Mouse (Mus musculus) midbrain, embryonic 11.5 days (tissue): ENCODE measurements around the gene Abcg8. TPM values are rescaled to one million over a fixed set of nuclear protein-coding genes. Genes with fewer than 3 reads are reported as not detected.
A peak's percentile ranks its signal among the peaks of the same experiment; 100 is the strongest.

ENCODE experiments used
- ATAC-seq: fragments of 200-750 bp; cut with Nextera tagmentation; 2 replicates; pipeline ENCODE4 v1.8.0; 2017; ENCODE audit warnings: moderate TSS enrichment, moderate library complexity; ENCODE audit not compliant: low FRiP score
- DNase-seq: peaks from one replicate; pipeline ENCODE4 v3.0.0; 2015; ENCODE audit warnings: low spot score; ENCODE audit errors: missing footprints
- H3K27ac ChIP-seq: fragments of 300-500 bp; sonication (generic); 2 replicates; pipeline ENCODE4 v1.5.1; 2014; ENCODE audit warnings: low read depth, low read length
- H3K27me3 ChIP-seq: fragments of 300-500 bp; sonication (generic); 2 replicates; pipeline ENCODE4 v1.6.1; 2014; ENCODE audit warnings: mild to moderate bottlenecking, low read length, moderate library complexity, mixed read lengths; ENCODE audit not compliant: control insufficient read depth, insufficient read depth
- H3K36me3 ChIP-seq: fragments of 300-500 bp; sonication (generic); 2 replicates; pipeline ENCODE4 v1.6.1; 2014; ENCODE audit warnings: mild to moderate bottlenecking, low read length, moderate library complexity, mixed read lengths; ENCODE audit not compliant: control insufficient read depth, insufficient read depth
- H3K4me1 ChIP-seq: fragments of 300-500 bp; sonication (generic); 2 replicates; pipeline ENCODE4 v1.6.1; 2014; ENCODE audit warnings: low read length; ENCODE audit not compliant: control insufficient read depth, insufficient read depth
- H3K4me2 ChIP-seq: fragments of 300-500 bp; sonication (generic); 2 replicates; pipeline ENCODE4 v1.6.1; 2014; ENCODE audit warnings: mild to moderate bottlenecking, moderate library complexity
- H3K4me3 ChIP-seq: fragments of 300-500 bp; sonication (generic); 2 replicates; pipeline ENCODE4 v1.5.1; 2014; ENCODE audit warnings: low read depth, low read length
- H3K9ac ChIP-seq: fragments of 300-500 bp; sonication (generic); 2 replicates; pipeline ENCODE4 v1.6.1; 2014; ENCODE audit warnings: low read length
- H3K9me3 ChIP-seq: fragments of 300-500 bp; sonication (generic); 2 replicates; pipeline ENCODE4 v1.6.1; 2016; ENCODE audit warnings: low read length; ENCODE audit not compliant: control insufficient read depth
- WGBS: fragments of 180-500 bp; shearing (Covaris S2); extraction: QIAGEN DNeasy Blood & Tissue Kit; methylation state at CpG from one replicate; pipeline ENCODE4 v1.1.7; 2014; 5-methylcytosine and 5-hydroxymethylcytosine counted together
- polyA plus RNA-seq: library from polyadenylated mRNA; unstranded; fragments of >200 nt; fragmentation: Nextera tagmentation; extraction: Ambion mirVana; gene quantifications from 2 replicates; pipeline ENCODE4 v1.2.1, GENCODE M21; 2014

Abcg8 gene
- polyA plus RNA-seq, 1 experiment from 2014 or later = not detected

- Histone ChIP-seq H3K4me2 (no peak overlapping the region), H3K27me3 (no peaks in the 10 kb centered on the region), H3K4me3 (no peak overlapping the region), H3K27ac (no peak overlapping the region), H3K9me3 (no peaks in the 10 kb centered on the region), H3K36me3 (no peaks in the 10 kb centered on the region), H3K9ac (no peak overlapping the region), H3K4me1 (no peaks in the 10 kb centered on the region)
- WGBS = 83% methylated on average over 5 of the region's 5 CpGs
- ATAC-seq (no peak), DNase-seq (no peak)
These were observed 11.9 kb downstream of the Abcg8 start for GRCm38 (mm10) chr17:84687994-84688393.

- Histone ChIP-seq H3K36me3 (no peaks in the 10 kb centered on the region), H3K9ac (no peak overlapping the region), H3K4me1 (no peaks in the 10 kb centered on the region), H3K4me3 (no peak overlapping the region), H3K27ac (no peak overlapping the region), H3K9me3 (no peaks in the 10 kb centered on the region), H3K4me2 (no peak overlapping the region), H3K27me3 (no peaks in the 10 kb centered on the region)
- no peak for ATAC-seq
- 92% methylated on average over 11 of the region's 11 CpGs for WGBS
- no peak for DNase-seq
These were observed 12.7 kb downstream of the Abcg8 start for GRCm38 (mm10) chr17:84688834-84689233.

- Histone ChIP-seq H3K4me2 (no peak overlapping the region), H3K27me3 (no peaks in the 10 kb centered on the region), H3K27ac (no peak overlapping the region), H3K36me3 (no peaks in the 10 kb centered on the region), H3K4me1 (no peaks in the 10 kb centered on the region), H3K9ac (no peak overlapping the region), H3K9me3 (no peaks in the 10 kb centered on the region), H3K4me3 (no peak overlapping the region)
- WGBS = 83% methylated on average over 5 of the region's 5 CpGs
- no peak for ATAC-seq
- DNase-seq = no peak
These were observed 13.2 kb downstream of the Abcg8 start for GRCm38 (mm10) chr17:84689316-84689715.

GRCm38 (mm10) chr17:84690111-84690510 is 14.0 kb downstream of the Abcg8 start:
- H3K4me3 ChIP-seq = no peak overlapping the region
- ATAC-seq = no peak
- 89% methylated on average over 5 of the region's 5 CpGs for WGBS
- H3K27me3 ChIP-seq = no peaks in the 10 kb centered on the region
- DNase-seq = no peak
- H3K4me1 ChIP-seq = no peaks in the 10 kb centered on the region
- no peak overlapping the region for H3K9ac ChIP-seq
- no peaks in the 10 kb centered on the region for H3K36me3 ChIP-seq
- no peak overlapping the region for H3K4me2 ChIP-seq
- H3K9me3 ChIP-seq = no peaks in the 10 kb centered on the region
- no peak overlapping the region for H3K27ac ChIP-seq

- Histone ChIP-seq H3K36me3 (no peaks in the 10 kb centered on the region), H3K9ac (no peak overlapping the region), H3K4me1 (no peaks in the 10 kb centered on the region), H3K9me3 (no peaks in the 10 kb centered on the region), H3K4me3 (no peak overlapping the region), H3K27me3 (no peaks in the 10 kb centered on the region), H3K27ac (no peak overlapping the region), H3K4me2 (no peak overlapping the region)
- WGBS = 79% methylated on average over 2 of the region's 2 CpGs
- DNase-seq = no peak
- ATAC-seq = no peak
These were observed 17.6 kb downstream of the Abcg8 start for GRCm38 (mm10) chr17:84693741-84694140.

GRCm38 (mm10) chr17:84696537-84696936 is 20.4 kb downstream of the Abcg8 start:
- DNase-seq (peak; percentile 75), ATAC-seq (no peak)
- H3K9ac ChIP-seq = no peak overlapping the region
- H3K27ac ChIP-seq = no peak overlapping the region
- WGBS = 71% methylated on average over 6 of the region's 6 CpGs
- H3K9me3 ChIP-seq = no peaks in the 10 kb centered on the region
- no peak overlapping the region for H3K4me3 ChIP-seq
- H3K4me2 ChIP-seq = no peak overlapping the region
- no peaks in the 10 kb centered on the region for H3K36me3 ChIP-seq
- H3K27me3 ChIP-seq = no peaks in the 10 kb centered on the region
- no peaks in the 10 kb centered on the region for H3K4me1 ChIP-seq

- DNase-seq (peak; percentile 92), ATAC-seq (peak; percentile 55; the same call in 1 of the 2 replicates)
- Histone ChIP-seq H3K4me3 (no peak overlapping the region), H3K27me3 (no peaks in the 10 kb centered on the region), H3K36me3 (no peaks in the 10 kb centered on the region), H3K4me2 (no peak overlapping the region), H3K27ac (no peak overlapping the region), H3K9ac (no peak overlapping the region), H3K4me1 (no peaks in the 10 kb centered on the region), H3K9me3 (no peaks in the 10 kb centered on the region)
- WGBS = 25% methylated on average over 5 of the region's 5 CpGs
These were observed 22.6 kb downstream of the Abcg8 start for GRCm38 (mm10) chr17:84698727-84699126.

GRCm38 (mm10) chr17:84707407-84707806 is 31.3 kb downstream of the Abcg8 start:
- 66% methylated on average over 4 of the region's 4 CpGs for WGBS
- H3K36me3 ChIP-seq = peaks cover 7% of the 10 kb centered on the region
- DNase-seq = peak; percentile 73
- H3K27me3 ChIP-seq = no peaks in the 10 kb centered on the region
- no peak overlapping the region for H3K4me3 ChIP-seq
- H3K9me3 ChIP-seq = no peaks in the 10 kb centered on the region
- no peak overlapping the region for H3K27ac ChIP-seq
- no peak overlapping the region for H3K4me2 ChIP-seq
- H3K9ac ChIP-seq = no peak overlapping the region
- H3K4me1 ChIP-seq = peaks cover 2% of the 10 kb centered on the region; the same call in 1 of the 2 replicates
- no peak for ATAC-seq

GRCm38 (mm10) chr17:84708818-84709217 is 32.7 kb downstream of the Abcg8 start:
- peaks cover 7% of the 10 kb centered on the region for H3K36me3 ChIP-seq
- no peaks in the 10 kb centered on the region for H3K9me3 ChIP-seq
- H3K4me3 ChIP-seq = no peak overlapping the region
- DNase-seq (peak; percentile 62), ATAC-seq (no peak)
- H3K4me1 ChIP-seq = peaks cover 3% of the 10 kb centered on the region; the same call in 1 of the 2 replicates
- no peak overlapping the region for H3K4me2 ChIP-seq
- no peaks in the 10 kb centered on the region for H3K27me3 ChIP-seq
- 85% methylated on average over 7 of the region's 7 CpGs for WGBS
- no peak overlapping the region for H3K9ac ChIP-seq
- H3K27ac ChIP-seq = no peak overlapping the region
